Mouse (Mus musculus) cerebellum, adult 2 months (tissue): ENCODE measurements around the gene Adgrf1.

ENCODE experiments used
- CTCF ChIP-seq: fragments of 200-500 bp; IDR thresholded peaks from 2 replicates; pipeline ENCODE4 v1.5.1; 2011; ENCODE audit warnings: low read depth, mild to moderate bottlenecking, control low read depth, low read length, moderate library complexity, borderline replicate concordance; ENCODE audit not compliant: insufficient read depth
- POLR2A ChIP-seq: fragments of 200-500 bp; IDR thresholded peaks from 2 replicates; pipeline ENCODE4 v1.6.1; 2011; ENCODE audit warnings: low read length, control low read depth, borderline replicate concordance; ENCODE audit not compliant: insufficient read depth

GRCm38 (mm10) chr17:43241134-43241533, 29.0 kb upstream of the Adgrf1 start:
- no peak for TF ChIP-seq POLR2A
- TF ChIP-seq CTCF, result no peak
